Mouse (Mus musculus): ENCODE data around the gene Cenpx. TPM values are rescaled to one million over a fixed set of nuclear protein-coding genes. Genes with fewer than 3 reads are reported as not detected.

The Cenpx gene
- polyA plus RNA-seq, 1 experiment from 2014 or later: 129 TPM

GRCm38 (mm10) chr11:120709551-120709950, 4.0 kb downstream of the Cenpx start:
- no peak for ATAC-seq (replicated peaks; ENCODE audit: insufficient number of reproducible peaks, low FRiP score, low TSS enrichment)
- Histone ChIP-seq H3K9ac (ENCODE audit: low read depth, low read length) (no peak overlapping the region), H3K4me2 (no peak overlapping the region), H3K9me3 (replicated peaks; ENCODE audit: control insufficient read depth, low read length) (no peaks in the 10 kb centered on the region), H3K4me3 (ENCODE audit: low read depth, low read length) (no peak overlapping the region), H3K27me3 (ENCODE audit: control insufficient read depth, insufficient read depth, low read length) (no peaks in the 10 kb centered on the region), H3K36me3 (ENCODE audit: control insufficient read depth, insufficient read depth, low read length) (peaks cover 6% of the 10 kb centered on the region), H3K27ac (ENCODE audit: low read depth, low read length) (no peak overlapping the region), H3K4me1 (ENCODE audit: control insufficient read depth, insufficient read depth, low read length) (peaks cover 40% of the 10 kb centered on the region)
- 67% methylated on average over 2 of the region's 2 CpGs for WGBS (ENCODE audit: insufficient replicate concordance)

- no peak overlapping the region for H3K4me3 ChIP-seq (ENCODE audit: low read depth, low read length)
- 24% methylated on average over 5 of the region's 5 CpGs for WGBS (ENCODE audit: insufficient replicate concordance)
- H3K36me3 ChIP-seq (ENCODE audit: control insufficient read depth, insufficient read depth, low read length): peaks cover 6% of the 10 kb centered on the region
- no peaks in the 10 kb centered on the region for H3K9me3 ChIP-seq (replicated peaks; ENCODE audit: control insufficient read depth, low read length)
- H3K9ac ChIP-seq (ENCODE audit: low read depth, low read length): no peak overlapping the region
- ATAC-seq (replicated peaks; ENCODE audit: insufficient number of reproducible peaks, low FRiP score, low TSS enrichment): no peak
- peaks cover 48% of the 10 kb centered on the region for H3K4me1 ChIP-seq (ENCODE audit: control insufficient read depth, insufficient read depth, low read length)
- H3K27ac ChIP-seq (ENCODE audit: low read depth, low read length): no peak overlapping the region
- no peak overlapping the region for H3K4me2 ChIP-seq
- H3K27me3 ChIP-seq (ENCODE audit: control insufficient read depth, insufficient read depth, low read length): no peaks in the 10 kb centered on the region
These were observed 5.6 kb downstream of the Cenpx start for GRCm38 (mm10) chr11:120707969-120708368.

GRCm38 (mm10) chr11:120707225-120707624, 6.3 kb downstream of the Cenpx start:
- no peaks in the 10 kb centered on the region for H3K9me3 ChIP-seq (replicated peaks; ENCODE audit: control insufficient read depth, low read length)
- peaks cover 45% of the 10 kb centered on the region for H3K4me1 ChIP-seq (ENCODE audit: control insufficient read depth, insufficient read depth, low read length)
- H3K4me3 ChIP-seq (ENCODE audit: low read depth, low read length): no peak overlapping the region
- ATAC-seq (replicated peaks; ENCODE audit: insufficient number of reproducible peaks, low FRiP score, low TSS enrichment): no peak
- H3K27ac ChIP-seq (ENCODE audit: low read depth, low read length): peak overlapping the region; percentile 57
- peak overlapping the region; percentile 22; the same call in 1 of the 2 replicates for H3K4me2 ChIP-seq
- WGBS (ENCODE audit: insufficient replicate concordance): 10% methylated on average over 12 of the region's 12 CpGs
- no peaks in the 10 kb centered on the region for H3K27me3 ChIP-seq (ENCODE audit: control insufficient read depth, insufficient read depth, low read length)
- peaks cover 6% of the 10 kb centered on the region for H3K36me3 ChIP-seq (ENCODE audit: control insufficient read depth, insufficient read depth, low read length)
- H3K9ac ChIP-seq (ENCODE audit: low read depth, low read length): 0 out of 2 replicates have a peak overlapping the region, but pooled peaks have one; percentile 4

- peaks cover 45% of the 10 kb centered on the region for H3K4me1 ChIP-seq (ENCODE audit: control insufficient read depth, insufficient read depth, low read length)
- H3K36me3 ChIP-seq (ENCODE audit: control insufficient read depth, insufficient read depth, low read length): peaks cover 6% of the 10 kb centered on the region
- no peak overlapping the region for H3K4me3 ChIP-seq (ENCODE audit: low read depth, low read length)
- no peak for ATAC-seq (replicated peaks; ENCODE audit: insufficient number of reproducible peaks, low FRiP score, low TSS enrichment)
- H3K4me2 ChIP-seq: no peak overlapping the region
- WGBS (ENCODE audit: insufficient replicate concordance): 50% methylated on average over 5 of the region's 5 CpGs
- H3K9ac ChIP-seq (ENCODE audit: low read depth, low read length): no peak overlapping the region
- H3K9me3 ChIP-seq (replicated peaks; ENCODE audit: control insufficient read depth, low read length): no peaks in the 10 kb centered on the region
- H3K27me3 ChIP-seq (ENCODE audit: control insufficient read depth, insufficient read depth, low read length): no peaks in the 10 kb centered on the region
- no peak overlapping the region for H3K27ac ChIP-seq (ENCODE audit: low read depth, low read length)
These were observed 7.4 kb downstream of the Cenpx start for GRCm38 (mm10) chr11:120706120-120706519.

GRCm38 (mm10) chr11:120704486-120705325, 8.8 kb downstream of the Cenpx start:
- peak overlapping the region; percentile 75 for H3K27ac ChIP-seq (ENCODE audit: low read depth, low read length)
- 24% methylated on average over 8 of the region's 8 CpGs for WGBS (ENCODE audit: insufficient replicate concordance)
- 0 out of 2 replicates have a peak, but pooled peaks have one; percentile 28 for ATAC-seq (replicated peaks; ENCODE audit: insufficient number of reproducible peaks, low FRiP score, low TSS enrichment)
- H3K27me3 ChIP-seq (ENCODE audit: control insufficient read depth, insufficient read depth, low read length): no peaks in the 10 kb centered on the region
- peak overlapping the region; percentile 59 for H3K9ac ChIP-seq (ENCODE audit: low read depth, low read length)
- peaks cover 45% of the 10 kb centered on the region for H3K4me1 ChIP-seq (ENCODE audit: control insufficient read depth, insufficient read depth, low read length)
- peaks cover 6% of the 10 kb centered on the region for H3K36me3 ChIP-seq (ENCODE audit: control insufficient read depth, insufficient read depth, low read length)
- H3K4me3 ChIP-seq (ENCODE audit: low read depth, low read length): no peak overlapping the region
- H3K9me3 ChIP-seq (replicated peaks; ENCODE audit: control insufficient read depth, low read length): no peaks in the 10 kb centered on the region
- peak overlapping the region; percentile 49; the same call in 1 of the 2 replicates for H3K4me2 ChIP-seq

GRCm38 (mm10) chr11:120703696-120704454, 9.7 kb downstream of the Cenpx start:
- no peaks in the 10 kb centered on the region; the same call in 1 of the 2 replicates for H3K36me3 ChIP-seq (ENCODE audit: control insufficient read depth, insufficient read depth, low read length)
- no peak for ATAC-seq (replicated peaks; ENCODE audit: insufficient number of reproducible peaks, low FRiP score, low TSS enrichment)
- H3K27ac ChIP-seq (ENCODE audit: low read depth, low read length): peak overlapping the region; percentile 75
- peaks cover 45% of the 10 kb centered on the region for H3K4me1 ChIP-seq (ENCODE audit: control insufficient read depth, insufficient read depth, low read length)
- WGBS (ENCODE audit: insufficient replicate concordance): 41% methylated on average over 15 of the region's 15 CpGs
- peak overlapping the region; percentile 49; the same call in 1 of the 2 replicates for H3K4me2 ChIP-seq
- peak overlapping the region; percentile 59 for H3K9ac ChIP-seq (ENCODE audit: low read depth, low read length)
- H3K27me3 ChIP-seq (ENCODE audit: control insufficient read depth, insufficient read depth, low read length): no peaks in the 10 kb centered on the region
- no peaks in the 10 kb centered on the region for H3K9me3 ChIP-seq (replicated peaks; ENCODE audit: control insufficient read depth, low read length)
- H3K4me3 ChIP-seq (ENCODE audit: low read depth, low read length): no peak overlapping the region

- Histone ChIP-seq H3K4me2 (no peak overlapping the region; the same call in 1 of the 2 replicates), H3K4me1 (ENCODE audit: control insufficient read depth, insufficient read depth, low read length) (peaks cover 37% of the 10 kb centered on the region), H3K36me3 (ENCODE audit: control insufficient read depth, insufficient read depth, low read length) (peaks cover 3% of the 10 kb centered on the region; the same call in 1 of the 2 replicates), H3K9me3 (replicated peaks; ENCODE audit: control insufficient read depth, low read length) (no peaks in the 10 kb centered on the region), H3K9ac (ENCODE audit: low read depth, low read length) (peak overlapping the region; percentile 17; the same call in 1 of the 2 replicates), H3K4me3 (ENCODE audit: low read depth, low read length) (no peak overlapping the region), H3K27ac (ENCODE audit: low read depth, low read length) (peak overlapping the region; percentile 84), H3K27me3 (ENCODE audit: control insufficient read depth, insufficient read depth, low read length) (no peaks in the 10 kb centered on the region)
- 0 out of 2 replicates have a peak, but pooled peaks have one; percentile 29 for ATAC-seq (replicated peaks; ENCODE audit: insufficient number of reproducible peaks, low FRiP score, low TSS enrichment)
- 28% methylated on average over 10 of the region's 10 CpGs for WGBS (ENCODE audit: insufficient replicate concordance)
These were observed 15.8 kb downstream of the Cenpx start for GRCm38 (mm10) chr11:120697741-120698140.

GRCm38 (mm10) chr11:120696568-120696967, 17.0 kb downstream of the Cenpx start:
- Histone ChIP-seq H3K36me3 (ENCODE audit: control insufficient read depth, insufficient read depth, low read length) (peaks cover 3% of the 10 kb centered on the region; the same call in 1 of the 2 replicates), H3K4me1 (ENCODE audit: control insufficient read depth, insufficient read depth, low read length) (peaks cover 37% of the 10 kb centered on the region), H3K9me3 (replicated peaks; ENCODE audit: control insufficient read depth, low read length) (no peaks in the 10 kb centered on the region), H3K4me3 (ENCODE audit: low read depth, low read length) (no peak overlapping the region), H3K27ac (ENCODE audit: low read depth, low read length) (no peak overlapping the region), H3K9ac (ENCODE audit: low read depth, low read length) (no peak overlapping the region), H3K4me2 (no peak overlapping the region), H3K27me3 (ENCODE audit: control insufficient read depth, insufficient read depth, low read length) (no peaks in the 10 kb centered on the region)
- ATAC-seq (replicated peaks; ENCODE audit: insufficient number of reproducible peaks, low FRiP score, low TSS enrichment): no peak
- WGBS (ENCODE audit: insufficient replicate concordance): 82% methylated on average over 6 of the region's 6 CpGs
